Mouse (Mus musculus) lung, postnatal 14 days (tissue): Measurements from ENCODE around the gene Pcp4l1.

Source experiments
- DNase-seq: peaks from one replicate; pipeline ENCODE4 v3.0.0; 2021

Pcp4l1 gene

GRCm38 (mm10) chr1:171130971-171131370 is 65.1 kb downstream of the Pcp4l1 start:
- no peak for DNase-seq

GRCm38 (mm10) chr1:171129251-171129650 is 66.8 kb downstream of the Pcp4l1 start:
- DNase-seq: no peak

- no peak for DNase-seq
These were observed 71.7 kb downstream of the Pcp4l1 start for GRCm38 (mm10) chr1:171124398-171124797.
